In the genomic region with DNA sequence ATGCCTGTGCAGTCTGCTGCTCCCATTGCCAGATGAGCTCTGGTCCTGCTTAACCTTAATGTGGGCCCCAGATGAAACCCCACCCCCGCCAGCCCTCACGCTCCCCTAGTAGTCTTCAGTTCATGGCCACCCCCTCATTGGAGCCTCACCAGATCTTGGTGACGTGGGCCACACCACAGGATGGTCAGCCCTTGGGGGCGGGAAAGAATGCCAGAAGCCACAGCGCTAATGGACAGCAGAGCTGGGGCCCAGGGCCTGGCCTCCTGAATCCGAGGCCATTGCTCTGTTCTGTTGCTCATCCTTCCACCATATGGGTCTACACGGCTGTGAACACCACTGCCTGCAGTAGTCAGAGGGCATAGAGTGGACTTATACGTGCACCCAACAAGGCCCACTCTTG, we compare ENCODE assay signal across 22 mouse cellular contexts.
DNase-seq lines count a peak whose midpoint lies in the region; ATAC-seq lines count a peak whose summit lies in the region.
"Had no signal": no experiment of that assay in that cellular context is flagged by ENCODE, and none has a peak within 500 bp of the region (broad histone marks: within the 10 kb centered on the region; RNA-seq: fewer than 3 reads in every experiment).

No protein-coding gene starts in this region.

- H3K9ac ChIP-seq in embryonic facial prominence, embryonic 15.5 days = no peak overlapping the region
- H3K9ac ChIP-seq: embryonic facial prominence, embryonic 12.5 days; forebrain, embryonic 12.5 days had no signal

- H3K4me3 ChIP-seq in embryonic facial prominence, embryonic 15.5 days (replicated peaks) = no peak overlapping the region
- no peak overlapping the region for H3K4me3 ChIP-seq in embryonic facial prominence, embryonic 10.5 days
- H3K4me3 ChIP-seq in heart, embryonic 10.5 days = no peak overlapping the region
- H3K4me3 ChIP-seq: embryonic facial prominence, embryonic 12.5 days; erythroblast, embryonic 14.5 days; forebrain, embryonic 10.5 days; forebrain, embryonic 12.5 days had no signal

- H3K27ac ChIP-seq in embryonic facial prominence, embryonic 15.5 days (replicated peaks) = no peak overlapping the region
- no peak overlapping the region; the same call in 1 of the 2 replicates for H3K27ac ChIP-seq in embryonic facial prominence, embryonic 10.5 days (replicated peaks)
- H3K27ac ChIP-seq in heart, embryonic 10.5 days = 0 out of 2 replicates have a peak overlapping the region, but pooled peaks have one; percentile 13
- H3K27ac ChIP-seq: embryonic facial prominence, embryonic 12.5 days; forebrain, embryonic 10.5 days; forebrain, embryonic 12.5 days had no signal

- DNase-seq in embryonic facial prominence, embryonic 10.5 days (ENCODE audit: low spot score) = no peak
- DNase-seq in heart, embryonic 10.5 days (ENCODE audit: low spot score) = no peak
- no peak for DNase-seq in heart, adult 9 months (ENCODE audit: low spot score in 2 of 2)
- DNase-seq in kidney, adult 11 months = no peak
- DNase-seq: adrenal gland, adult 2 months; adrenal gland, postnatal 10 days; adrenal gland, postnatal 25 days; B cell, adult 2 months; cerebellum, adult 11 months; cerebellum, adult 18-20 months; cerebellum, adult 8-10 months; cerebellum, adult 9-11 months; cerebellum, postnatal 14 days; cerebellum, postnatal 36 days; embryo, embryonic 11 days had no signal

- no peak overlapping the region for H3K4me2 ChIP-seq in embryonic facial prominence, embryonic 15.5 days (replicated peaks)
- H3K4me2 ChIP-seq: embryonic facial prominence, embryonic 12.5 days; forebrain, embryonic 12.5 days had no signal

- 83% methylated on average over 8 of the region's 8 CpGs for WGBS in embryonic facial prominence, embryonic 15.5 days
- WGBS in embryonic facial prominence, embryonic 10.5 days = 90% methylated on average over 8 of the region's 8 CpGs
- 84% methylated on average over 8 of the region's 8 CpGs for WGBS in heart, embryonic 10.5 days

- peak; percentile 56; the same call in 1 of the 2 replicates for ATAC-seq in embryonic facial prominence, embryonic 15.5 days (ENCODE audit: insufficient number of reproducible peaks, low FRiP score, low TSS enrichment, low read depth)
- ATAC-seq: forebrain, embryonic 14.5 days; forebrain, embryonic 16.5 days had no signal

- H3K36me3 ChIP-seq in embryonic facial prominence, embryonic 15.5 days = no peaks in the 10 kb centered on the region
- no peaks in the 10 kb centered on the region for H3K36me3 ChIP-seq in embryonic facial prominence, embryonic 10.5 days (replicated peaks)
- peaks cover 2% of the 10 kb centered on the region; the same call in 1 of the 2 replicates for H3K36me3 ChIP-seq in heart, embryonic 10.5 days
- H3K36me3 ChIP-seq: embryonic facial prominence, embryonic 12.5 days; forebrain, embryonic 10.5 days; forebrain, embryonic 12.5 days had no signal

- H3K27me3 ChIP-seq in embryonic facial prominence, embryonic 15.5 days = no peaks in the 10 kb centered on the region
- H3K27me3 ChIP-seq in embryonic facial prominence, embryonic 10.5 days (replicated peaks; ENCODE audit: low read depth, poor library complexity, severe bottlenecking) = no peaks in the 10 kb centered on the region
- no peaks in the 10 kb centered on the region for H3K27me3 ChIP-seq in heart, embryonic 10.5 days (ENCODE audit: insufficient read depth, poor library complexity, severe bottlenecking)
- H3K27me3 ChIP-seq: embryonic facial prominence, embryonic 12.5 days; forebrain, embryonic 12.5 days had no signal

- no peaks in the 10 kb centered on the region for H3K9me3 ChIP-seq in embryonic facial prominence, embryonic 15.5 days (replicated peaks)
- no peaks in the 10 kb centered on the region for H3K9me3 ChIP-seq in embryonic facial prominence, embryonic 10.5 days
- no peaks in the 10 kb centered on the region for H3K9me3 ChIP-seq in heart, embryonic 10.5 days
- H3K9me3 ChIP-seq: embryonic facial prominence, embryonic 12.5 days; forebrain, embryonic 10.5 days; forebrain, embryonic 12.5 days had no signal

- H3K4me1 ChIP-seq in embryonic facial prominence, embryonic 15.5 days = peaks cover 12% of the 10 kb centered on the region; the same call in 1 of the 2 replicates
- peaks cover 11% of the 10 kb centered on the region; the same call in 1 of the 2 replicates for H3K4me1 ChIP-seq in embryonic facial prominence, embryonic 10.5 days
- peaks cover 18% of the 10 kb centered on the region; the same call in 1 of the 2 replicates for H3K4me1 ChIP-seq in heart, embryonic 10.5 days
- H3K4me1 ChIP-seq: embryonic facial prominence, embryonic 12.5 days; forebrain, embryonic 12.5 days had no signal
